Mouse (Mus musculus) heart, adult 2 months (tissue): Measurements from ENCODE around the gene Rmnd5b.

Experiments used
- CTCF ChIP-seq: fragments of 200-600 bp; IDR thresholded peaks from 2 replicates; pipeline ENCODE4 v1.8.1; 2022; ENCODE audit warnings: antibody characterized with exemption, mild to moderate bottlenecking, moderate library complexity
- POLR2A ChIP-seq: fragments of 200-500 bp; IDR thresholded peaks from 2 replicates; pipeline ENCODE4 v1.6.1; 2011; ENCODE audit warnings: mild to moderate bottlenecking, low read depth, low read length, control low read depth; ENCODE audit not compliant: insufficient read depth

- TF ChIP-seq POLR2A (no peak), CTCF (no peak)
These were observed 19.2 kb upstream of the Rmnd5b start for GRCm38 (mm10) chr11:51654891-51655290.
